In genomic region chr7:46554003-46554402, GRCm38 (mm10) we compare ENCODE assay signal across 10 mouse cellular contexts.
DNase-seq lines count a peak whose midpoint lies in the region; ATAC-seq lines count a peak whose summit lies in the region.
"Had no signal": no experiment of that assay in that cellular context is flagged by ENCODE, and none has a peak within 500 bp of the region (broad histone marks: within the 10 kb centered on the region; RNA-seq: fewer than 3 reads in every experiment).

No protein-coding gene starts in this region.

- ATAC-seq in stomach, embryonic 15.5 days (ENCODE audit: insufficient read depth, low FRiP score, low read depth), result peak; percentile 66; the same call in 1 of the 2 replicates

- no peak overlapping the region for H3K4me2 ChIP-seq in stomach, embryonic 15.5 days
- H3K4me2 ChIP-seq: midbrain, embryonic 12.5 days had no signal

- 28% methylated on average over 7 of the region's 7 CpGs for WGBS in stomach, embryonic 15.5 days

- H3K36me3 ChIP-seq in stomach, embryonic 15.5 days, result no peaks in the 10 kb centered on the region
- H3K36me3 ChIP-seq: midbrain, embryonic 12.5 days had no signal

- peak; percentile 58 for DNase-seq in cerebellum, adult 9-11 months
- no peak for DNase-seq in cerebellum, adult 11 months
- DNase-seq in testis, postnatal 14 days (ENCODE audit: low spot score), result peak; percentile 17
- no peak for DNase-seq in testis, postnatal 10 days (ENCODE audit: low spot score)
- DNase-seq in kidney, postnatal 10 days, result peak; percentile 24
- DNase-seq in embryo, embryonic 10 days (ENCODE audit: low spot score), result no peak
- no peak for DNase-seq in left cerebral cortex, adult 8-10 months (ENCODE audit: low spot score in 2 of 2)
- DNase-seq: cerebellum, postnatal 14 days had no signal

- no peak overlapping the region for H3K27ac ChIP-seq in stomach, embryonic 15.5 days
- H3K27ac ChIP-seq: midbrain, embryonic 12.5 days had no signal

- H3K9ac ChIP-seq in stomach, embryonic 15.5 days, result no peak overlapping the region
- H3K9ac ChIP-seq: midbrain, embryonic 12.5 days had no signal

- no peaks in the 10 kb centered on the region for H3K27me3 ChIP-seq in stomach, embryonic 15.5 days (replicated peaks)
- H3K27me3 ChIP-seq: midbrain, embryonic 12.5 days had no signal

- no peaks in the 10 kb centered on the region for H3K9me3 ChIP-seq in stomach, embryonic 15.5 days
- H3K9me3 ChIP-seq: midbrain, embryonic 12.5 days had no signal

- H3K4me3 ChIP-seq in stomach, embryonic 15.5 days (replicated peaks), result no peak overlapping the region
- H3K4me3 ChIP-seq: midbrain, embryonic 12.5 days had no signal

- H3K4me1 ChIP-seq in stomach, embryonic 15.5 days, result peaks cover 10% of the 10 kb centered on the region; the same call in 1 of the 2 replicates

Comparison
In these comparisons a context has a peak if more than half of its experiments do, and no peak if none do; other contexts are left out.
1. DNase-seq: peak in cerebellum, adult 9-11 months (single experiment), testis, postnatal 14 days (single experiment) and kidney, postnatal 10 days (single experiment); none in cerebellum, adult 11 months (single experiment), testis, postnatal 10 days (single experiment), embryo, embryonic 10 days (single experiment) and left cerebral cortex, adult 8-10 months (0 of 2).